Comparison of ENCODE assay signal across 8 mouse cellular contexts in genomic region chr6:92067146-92067790, GRCm38 (mm10). TPM values are rescaled to one million over a fixed set of nuclear protein-coding genes. Genes with fewer than 3 reads are reported as not detected.
DNase-seq lines count a peak whose midpoint lies in the region; ATAC-seq and TF ChIP-seq lines count a peak whose summit lies in the region.

No protein-coding gene starts in this region.

- no peaks in the 10 kb centered on the region for H3K4me1 ChIP-seq in intestine, postnatal 0 days (replicated peaks; ENCODE audit: control insufficient read depth, insufficient read depth, low read length)
- H3K4me1 ChIP-seq in limb, embryonic 12.5 days (replicated peaks) = 0 out of 2 replicates have a peak, but pooled peaks cover 3% of the 10 kb centered on the region
- no peaks in the 10 kb centered on the region for H3K4me1 ChIP-seq in midbrain, embryonic 14.5 days (ENCODE audit: control insufficient read depth, insufficient read depth, low read length)

- no peak overlapping the region for H3K9ac ChIP-seq in intestine, postnatal 0 days (ENCODE audit: low read depth, low read length)
- 0 out of 2 replicates have a peak overlapping the region, but pooled peaks have one; percentile 23 for H3K9ac ChIP-seq in limb, embryonic 12.5 days (replicated peaks)
- H3K9ac ChIP-seq in midbrain, embryonic 14.5 days (replicated peaks; ENCODE audit: low read length) = no peak overlapping the region

- ATAC-seq in intestine, postnatal 0 days = peak; percentile 53; the same call in 1 of the 2 replicates
- ATAC-seq in limb, embryonic 12.5 days (ENCODE audit: insufficient number of reproducible peaks, insufficient read depth, low FRiP score, low TSS enrichment, low read depth) = peak; percentile 74
- ATAC-seq in midbrain, embryonic 14.5 days (ENCODE audit: low FRiP score, low TSS enrichment) = peak; percentile 74

- TF ChIP-seq CTCF in intestine, postnatal 0 days (IDR thresholded peaks at IDR 0.05; ENCODE audit: low read depth) = peak; percentile 100

- WGBS in intestine, postnatal 0 days = 33% methylated on average over 16 of the region's 16 CpGs
- 30% methylated on average over 16 of the region's 16 CpGs for WGBS in limb, embryonic 12.5 days
- WGBS in midbrain, embryonic 14.5 days = 28% methylated on average over 16 of the region's 16 CpGs

- DNase-seq in layer of hippocampus, adult 11-12 months (ENCODE audit: low spot score) = peak; percentile 53
- DNase-seq in layer of hippocampus, adult 9-10 months (ENCODE audit: low spot score) = no peak
- peak; percentile 84 for DNase-seq in embryo, embryonic 11 days
- peak; percentile 55 to 70 for DNase-seq in gastrocnemius, postnatal 4 days (ENCODE audit: low spot score in 2 of 2)
- DNase-seq in midbrain, embryonic 14.5 days = peak; percentile 90
- DNase-seq in spleen, adult 12 weeks (ENCODE audit: low spot score) = peak; percentile 52

- no peak overlapping the region for H3K4me2 ChIP-seq in intestine, postnatal 0 days (replicated peaks; ENCODE audit: low read depth)
- no peak overlapping the region for H3K4me2 ChIP-seq in limb, embryonic 12.5 days
- H3K4me2 ChIP-seq in midbrain, embryonic 14.5 days (ENCODE audit: low read length) = no peak overlapping the region

- no peak overlapping the region for H3K4me3 ChIP-seq in intestine, postnatal 0 days (ENCODE audit: low read depth, low read length)
- no peak overlapping the region for H3K4me3 ChIP-seq in limb, embryonic 12.5 days (replicated peaks)
- no peak overlapping the region for H3K4me3 ChIP-seq in midbrain, embryonic 14.5 days (replicated peaks; ENCODE audit: low read depth, low read length)

- H3K9me3 ChIP-seq in intestine, postnatal 0 days (ENCODE audit: control insufficient read depth) = no peaks in the 10 kb centered on the region
- H3K9me3 ChIP-seq in limb, embryonic 12.5 days = no peaks in the 10 kb centered on the region
- no peaks in the 10 kb centered on the region for H3K9me3 ChIP-seq in midbrain, embryonic 14.5 days (ENCODE audit: control insufficient read depth, low read length)

- H3K27ac ChIP-seq in intestine, postnatal 0 days (ENCODE audit: low read depth, low read length) = no peak overlapping the region
- no peak overlapping the region for H3K27ac ChIP-seq in limb, embryonic 12.5 days
- H3K27ac ChIP-seq in midbrain, embryonic 14.5 days (replicated peaks; ENCODE audit: low read depth, low read length) = no peak overlapping the region

- no peaks in the 10 kb centered on the region for H3K27me3 ChIP-seq in intestine, postnatal 0 days (replicated peaks; ENCODE audit: control insufficient read depth, insufficient read depth, low read length)
- no peaks in the 10 kb centered on the region for H3K27me3 ChIP-seq in limb, embryonic 12.5 days
- H3K27me3 ChIP-seq in midbrain, embryonic 14.5 days (ENCODE audit: control insufficient read depth, insufficient read depth, low read length) = no peaks in the 10 kb centered on the region

- peaks cover 2% of the 10 kb centered on the region; the same call in 1 of the 2 replicates for H3K36me3 ChIP-seq in intestine, postnatal 0 days (ENCODE audit: control insufficient read depth, insufficient read depth)
- no peaks in the 10 kb centered on the region for H3K36me3 ChIP-seq in limb, embryonic 12.5 days
- H3K36me3 ChIP-seq in midbrain, embryonic 14.5 days (ENCODE audit: control insufficient read depth, insufficient read depth, low read length) = no peaks in the 10 kb centered on the region

RNA-seq across cellular contexts. Expression of gene Nr2c2, which starts 23.9 kb away (rescaled TPM):
- 10 to 100 TPM; 38.0 to 41.3 TPM for total RNA-seq in gastrocnemius, postnatal 4 days (2021)
- polyA plus RNA-seq in intestine, postnatal 0 days (2015; fragmentation: Nextera tagmentation; extraction: Ambion mirVana) = 8.1 and 9.6 TPM in 2 replicates
- 24.6 and 33.4 TPM in 2 replicates for polyA plus RNA-seq in limb, embryonic 12.5 days (2016; fragmentation: Nextera tagmentation; extraction: Ambion mirVana)
- 30.1 and 35.0 TPM in 2 replicates for polyA plus RNA-seq in midbrain, embryonic 14.5 days (2014; fragmentation: Nextera tagmentation; extraction: Ambion mirVana)
